Mouse (Mus musculus): ENCODE measurements around the gene Slc35c2. TPM values are rescaled to one million over a fixed set of nuclear protein-coding genes. Genes with fewer than 3 reads are reported as not detected.

Gene Slc35c2
- 63.8 and 71.8 TPM in 2 replicates for polyA plus RNA-seq (2012; rRNA removed; ENCODE audit: low replicate concordance)

DNA sequence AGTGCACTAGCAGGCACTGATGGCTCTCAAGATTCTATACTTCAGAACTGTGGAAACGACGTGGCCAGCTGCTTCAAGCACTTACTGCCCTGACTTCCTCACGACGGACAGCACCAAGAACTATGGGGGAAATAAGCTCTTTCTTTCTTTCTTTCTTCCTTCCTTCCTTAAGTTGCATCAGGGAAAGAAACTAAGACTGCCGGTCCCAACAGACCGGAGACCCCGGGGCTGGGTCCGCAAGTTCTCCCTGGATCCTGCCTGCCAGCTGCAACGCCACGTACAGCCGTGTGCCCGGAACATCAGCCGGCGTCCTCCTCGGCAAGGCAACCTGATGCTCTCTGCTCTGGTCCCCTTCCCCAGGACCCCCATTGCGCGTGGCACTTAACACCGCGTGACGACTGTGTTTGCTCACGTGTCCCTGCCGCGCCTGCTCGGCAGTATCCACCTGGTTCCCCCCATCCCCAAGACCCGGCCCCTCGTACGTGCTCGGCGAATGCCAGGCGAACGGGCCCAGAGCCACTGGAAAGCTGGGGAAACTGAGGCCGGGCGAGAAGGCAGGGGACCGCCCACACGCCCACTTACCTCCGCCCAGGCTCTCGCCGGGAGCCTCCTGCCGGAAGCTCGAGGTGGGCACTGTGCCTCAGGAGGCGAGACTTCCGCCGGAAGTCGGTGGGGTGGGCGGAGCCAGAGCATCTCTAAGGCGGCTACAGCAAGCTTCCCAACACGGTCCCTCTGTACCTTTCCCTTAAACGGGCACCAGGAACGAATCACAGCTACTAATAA is at the start of gene Slc35c2:
Slc35c2 (minus strand) TSS at position 668 of the 783 bp plus-strand sequence.

DNA sequence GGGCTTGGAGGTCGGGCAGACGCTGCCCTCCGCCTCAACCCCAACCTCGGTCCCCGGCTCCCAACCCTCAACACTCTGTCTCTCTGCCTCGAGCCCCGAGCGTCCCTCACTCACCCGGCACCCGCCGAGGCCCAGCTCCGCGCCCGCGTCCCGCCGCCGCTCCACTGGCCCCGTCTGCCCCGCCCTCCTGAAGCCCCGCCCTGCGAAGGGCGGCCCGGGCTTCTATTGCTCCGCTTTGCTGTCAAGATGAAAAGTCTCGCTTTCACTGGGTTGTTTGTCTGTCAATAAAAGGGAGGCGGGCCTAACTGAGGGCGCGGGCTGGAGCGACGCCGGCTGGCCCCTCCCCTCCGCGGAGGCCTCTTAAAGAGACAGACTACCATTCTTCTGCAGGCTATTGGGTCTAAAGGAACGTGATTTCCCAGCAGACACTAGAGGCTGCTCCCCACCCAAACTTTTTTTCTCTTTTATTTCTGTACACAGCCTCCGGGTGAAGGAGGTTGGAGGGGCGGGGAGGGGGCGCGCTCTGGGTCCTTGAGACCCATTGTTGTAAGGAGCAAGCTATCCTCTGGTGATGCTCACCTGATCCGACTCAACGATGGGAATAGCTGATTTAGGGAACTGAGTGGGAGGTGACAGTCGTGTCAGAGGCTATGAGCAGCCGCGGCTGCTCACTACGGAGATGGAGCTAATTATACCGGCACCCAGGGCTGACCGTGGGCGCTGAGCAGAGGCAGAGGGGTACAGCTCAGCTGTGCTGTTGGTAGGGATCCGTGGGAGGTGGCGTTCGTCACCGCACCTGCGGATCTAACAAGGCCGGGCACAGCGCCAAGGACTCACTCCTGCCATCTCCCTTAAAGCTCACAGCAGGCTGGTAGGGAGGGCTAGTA is 38.9 kb upstream of the Slc35c2 start, which contains the start of gene Elmo2:
Elmo2 (minus strand) TSS at position 176 of the 887 bp plus-strand sequence.

DNA sequence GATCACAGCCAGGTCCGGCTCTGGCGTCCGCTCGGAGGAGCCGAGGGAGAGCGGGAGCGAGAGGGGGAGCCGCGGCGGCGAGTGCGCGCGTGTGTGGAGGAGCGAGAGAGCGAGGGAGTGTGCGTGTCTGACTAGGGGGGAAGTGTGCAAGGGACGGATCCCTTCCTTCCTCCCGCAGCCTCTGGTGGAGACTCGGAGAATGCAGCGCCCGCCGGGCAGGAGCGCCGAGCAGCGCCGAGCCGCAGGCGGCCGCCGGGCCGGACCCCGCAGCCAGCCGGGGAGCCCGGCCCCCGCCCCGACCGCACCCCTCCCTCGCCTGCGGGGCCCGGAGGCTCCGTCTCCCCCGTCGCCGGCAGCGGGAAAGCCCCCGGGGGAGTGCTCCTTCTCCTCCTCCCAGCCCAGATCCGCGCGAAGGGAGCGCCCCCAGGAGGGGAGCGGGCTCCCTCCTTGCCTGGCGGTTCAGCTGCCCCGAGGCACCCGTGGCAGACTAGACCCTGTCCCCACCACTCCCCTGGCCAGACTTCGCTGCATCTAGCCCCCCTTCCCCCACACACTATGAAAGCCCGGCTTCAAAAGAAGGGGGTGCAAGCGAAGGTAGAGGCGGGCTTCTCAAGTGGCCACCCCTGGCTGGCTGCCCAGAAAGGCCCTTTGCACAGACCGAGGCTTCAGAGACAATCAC is 52.9 kb downstream of the Slc35c2 start, which contains the start of gene Cdh22:
Cdh22 (minus strand) TSS at position 241 of the 679 bp plus-strand sequence.

Other genes starting within 250 kb of the Slc35c2 start
- gene Cd40, start 232.2 kb downstream of the Slc35c2 start, polyA plus RNA-seq (2012; rRNA removed; ENCODE audit: low replicate concordance): 8.3 and 10.2 TPM in 2 replicates
- gene 1700025C18Rik, start 197.1 kb downstream of the Slc35c2 start, polyA plus RNA-seq (2012; rRNA removed; ENCODE audit: low replicate concordance): not detected in 2 replicates
- gene Cdh22, start 53.0 kb downstream of the Slc35c2 start, polyA plus RNA-seq (2012; rRNA removed; ENCODE audit: low replicate concordance): 0.09 TPM in 1 of 2 replicates, not detected in the other
- 110 and 115 TPM in 2 replicates for gene Elmo2, start 38.6 kb upstream of the Slc35c2 start, polyA plus RNA-seq (2012; rRNA removed; ENCODE audit: low replicate concordance)
- gene Zfp663, start 80.9 kb upstream of the Slc35c2 start, polyA plus RNA-seq (2012; rRNA removed; ENCODE audit: low replicate concordance): 0.08 and 0.20 TPM in 2 replicates
- gene Zfp334, start 100.4 kb upstream of the Slc35c2 start, polyA plus RNA-seq (2012; rRNA removed; ENCODE audit: low replicate concordance): 1.9 and 5.8 TPM in 2 replicates
- 0.23 and 0.64 TPM in 2 replicates for gene Ocstamp, start 112.5 kb upstream of the Slc35c2 start, polyA plus RNA-seq (2012; rRNA removed; ENCODE audit: low replicate concordance)
- gene Slc13a3, start 185.4 kb upstream of the Slc35c2 start, polyA plus RNA-seq (2012; rRNA removed; ENCODE audit: low replicate concordance): 1.7 and 3.2 TPM in 2 replicates
- 14.8 and 28.2 TPM in 2 replicates for gene Trp53rka, start 205.5 kb upstream of the Slc35c2 start, polyA plus RNA-seq (2012; rRNA removed; ENCODE audit: low replicate concordance)
- 11.2 and 14.8 TPM in 2 replicates for gene Slc2a10, start 215.9 kb upstream of the Slc35c2 start, polyA plus RNA-seq (2012; rRNA removed; ENCODE audit: low replicate concordance)